Mouse (Mus musculus) MEL (cell line): ENCODE results near the gene Fbxo24. TPM values are rescaled to one million over a fixed set of nuclear protein-coding genes. Genes with fewer than 3 reads are reported as not detected.

Source experiments
- DNase-seq: peaks from one replicate; pipeline ENCODE4 v3.0.0; 2011; ENCODE audit warnings: low read depth, low spot score
- H3K27ac ChIP-seq: 2 replicates; pipeline ENCODE4 v1.5.1; 2012; ENCODE audit warnings: low read depth, mild to moderate bottlenecking, control low read depth, low read length, moderate library complexity; ENCODE audit not compliant: control insufficient read depth
- H3K27me3 ChIP-seq, 2 experiments: fragments of 150-350 bp in 1 of 2; sonication (generic) in 1 of 2; 2 replicates each; pipeline ENCODE4 v1.6.1; 2012; ENCODE audit warnings: low read length in 2 of 2, mild to moderate bottlenecking in 2 of 2, improper control_type of control experiment in 1 of 2, moderate library complexity in 1 of 2; ENCODE audit not compliant: insufficient read depth in 2 of 2, control insufficient read depth in 1 of 2
- H3K36me3 ChIP-seq, 2 experiments: 2 replicates each; pipeline ENCODE4 v1.6.1; 2012 to 2014; ENCODE audit warnings: low read length in 2 of 2, improper control_type of control experiment in 1 of 2, inconsistent platforms in 1 of 2, mild to moderate bottlenecking in 1 of 2; ENCODE audit not compliant: insufficient read depth in 2 of 2, control insufficient read depth in 1 of 2
- H3K4me1 ChIP-seq, 2 experiments: fragments of 150-350 bp in 1 of 2; sonication (generic) in 1 of 2; 2 replicates each; pipeline ENCODE4 v1.6.1; 2012; ENCODE audit warnings: low read length in 2 of 2, improper control_type of control experiment in 1 of 2, mild to moderate bottlenecking in 1 of 2; ENCODE audit not compliant: insufficient read depth in 2 of 2, control insufficient read depth in 1 of 2
- H3K4me3 ChIP-seq, 2 experiments: fragments of 150-350 bp in 1 of 2; sonication (generic) in 1 of 2; 2 replicates each; pipeline ENCODE4 v1.5.1; 2012; ENCODE audit warnings: low read depth in 2 of 2, low read length in 2 of 2, mild to moderate bottlenecking in 2 of 2, moderate library complexity in 2 of 2, control low read depth in 1 of 2, improper control_type of control experiment in 1 of 2; ENCODE audit not compliant: control insufficient read depth in 1 of 2, insufficient read depth in 1 of 2
- H3K79me2 ChIP-seq: 2 replicates; pipeline ENCODE4 v1.6.1; 2012; ENCODE audit warnings: mild to moderate bottlenecking, low read length, moderate library complexity; ENCODE audit not compliant: control insufficient read depth, poor library complexity, insufficient read depth
- H3K9ac ChIP-seq: 2 replicates; pipeline ENCODE4 v1.6.1; 2012; ENCODE audit warnings: low read depth, mild to moderate bottlenecking, control low read depth, low read length, moderate library complexity; ENCODE audit not compliant: control insufficient read depth, poor library complexity, severe bottlenecking
- H3K9me3 ChIP-seq: fragments of 150-350 bp; sonication (generic); replicated peaks from 2 replicates; pipeline ENCODE4 v1.6.1; 2012; ENCODE audit warnings: mild to moderate bottlenecking, low read length, improper control_type of control experiment, moderate library complexity; ENCODE audit not compliant: insufficient read depth
- CHD1 ChIP-seq: IDR thresholded peaks from 2 replicates; pipeline ENCODE4 v1.6.1; 2012; ENCODE audit warnings: low read depth, mild to moderate bottlenecking, inconsistent platforms, low read length, improper control_type of control experiment
- CHD2 ChIP-seq: IDR thresholded peaks from 2 replicates; pipeline ENCODE4 v1.6.1; 2011; ENCODE audit warnings: low read length, improper control_type of control experiment
- ELF1 ChIP-seq: IDR thresholded peaks from 2 replicates; pipeline ENCODE4 v1.6.1; 2014; ENCODE audit warnings: low read depth, mild to moderate bottlenecking, inconsistent platforms, low read length, improper control_type of control experiment, moderate library complexity
- EP300 ChIP-seq, 2 experiments: IDR thresholded peaks; 2 replicates each; pipeline ENCODE4 v1.6.1; 2011; ENCODE audit warnings: improper control_type of control experiment in 2 of 2, low read length in 2 of 2, low read depth in 1 of 2, mild to moderate bottlenecking in 1 of 2
- ETS1 ChIP-seq: IDR thresholded peaks from 2 replicates; pipeline ENCODE4 v1.6.1; 2012; ENCODE audit warnings: low read depth, mild to moderate bottlenecking, inconsistent platforms, low read length, improper control_type of control experiment, moderate library complexity
- GATA1 ChIP-seq: IDR thresholded peaks from 2 replicates; pipeline ENCODE4 v1.6.1; 2011; ENCODE audit warnings: low read depth, low read length, improper control_type of control experiment
- MAFK ChIP-seq: IDR thresholded peaks from 2 replicates; pipeline ENCODE4 v1.6.1; 2011; ENCODE audit warnings: low read depth, mild to moderate bottlenecking, low read length, improper control_type of control experiment, borderline replicate concordance
- MAX ChIP-seq: IDR thresholded peaks from 2 replicates; pipeline ENCODE4 v1.6.1; 2011; ENCODE audit warnings: low read length, improper control_type of control experiment
- MXI1 ChIP-seq: IDR thresholded peaks from 2 replicates; pipeline ENCODE4 v1.6.1; 2011; ENCODE audit warnings: mild to moderate bottlenecking, low read depth, low read length, improper control_type of control experiment
- NRF1 ChIP-seq: IDR thresholded peaks from 2 replicates; pipeline ENCODE4 v1.6.1; 2014; ENCODE audit warnings: low read depth, mild to moderate bottlenecking, inconsistent platforms, low read length, improper control_type of control experiment, moderate library complexity; ENCODE audit not compliant: poor library complexity, insufficient read depth, severe bottlenecking
- POLR2AphosphoS5 ChIP-seq: IDR thresholded peaks from 2 replicates; pipeline ENCODE4 v1.6.1; 2012; ENCODE audit warnings: low read depth, borderline replicate concordance, mild to moderate bottlenecking, inconsistent platforms, low read length, moderate library complexity, mixed read lengths
- RAD21 ChIP-seq: IDR thresholded peaks from 2 replicates; pipeline ENCODE4 v1.6.1; 2011; ENCODE audit warnings: mild to moderate bottlenecking, low read depth, low read length, improper control_type of control experiment
- RCOR1 ChIP-seq: IDR thresholded peaks from 2 replicates; pipeline ENCODE4 v1.6.1; 2012; ENCODE audit warnings: low read depth, mild to moderate bottlenecking, inconsistent platforms, low read length, improper control_type of control experiment
- TBP ChIP-seq: IDR thresholded peaks from 2 replicates; pipeline ENCODE4 v1.8.0; 2011; ENCODE audit warnings: low read depth, low read length, improper control_type of control experiment
- UBTF ChIP-seq: IDR thresholded peaks from 2 replicates; pipeline ENCODE4 v1.6.1; 2012; ENCODE audit warnings: low read depth, mild to moderate bottlenecking, inconsistent platforms, low read length, improper control_type of control experiment, moderate library complexity, borderline replicate concordance; ENCODE audit not compliant: insufficient read depth
- ZC3H11A ChIP-seq: IDR thresholded peaks from 2 replicates; pipeline ENCODE4 v1.6.1; 2012; ENCODE audit warnings: low read depth, mild to moderate bottlenecking, inconsistent platforms, low read length, improper control_type of control experiment
- ZKSCAN1 ChIP-seq: IDR thresholded peaks from 2 replicates; pipeline ENCODE4 v1.6.1; 2012; ENCODE audit warnings: low read depth, mild to moderate bottlenecking, inconsistent platforms, low read length, improper control_type of control experiment, moderate library complexity
- ZMIZ1 ChIP-seq: IDR thresholded peaks from 2 replicates; pipeline ENCODE4 v1.6.1; 2012; ENCODE audit warnings: low read depth, mild to moderate bottlenecking, inconsistent platforms, low read length, improper control_type of control experiment, moderate library complexity
- ZNF384 ChIP-seq: IDR thresholded peaks from 2 replicates; pipeline ENCODE4 v1.6.1; 2012; ENCODE audit warnings: low read depth, mild to moderate bottlenecking, inconsistent platforms, low read length, improper control_type of control experiment
- polyA plus RNA-seq, 2 experiments: library from polyadenylated mRNA; stranded (reverse) in 1 of 2; unstranded in 1 of 2; fragments of >175 nt in 1 of 2; fragments of >200 nt in 1 of 2; gene quantifications; 2 replicates each; pipeline versions ENCODE4 v1.2.1 to v1.2.4; 2012; ENCODE audit warnings: low replicate concordance in 2 of 2, low read depth in 1 of 2; ENCODE audit not compliant: insufficient read length in 2 of 2, insufficient read depth in 1 of 2, missing spikeins in 1 of 2
- total RNA-seq: library from RNA; depleted of rRNA; stranded (reverse); fragments of 300-350 nt; gene quantifications from 2 replicates; pipeline ENCODE4 v1.2.3, GENCODE M21; 2012

Fbxo24 gene
- total and polyA plus RNA-seq, 3 experiments: 0.42 to 0.46 TPM; not detected in 1

- Histone ChIP-seq H3K4me1 (peaks cover 6 to 42% of the 10 kb centered on the region in 2 experiments), H3K27me3 (no peaks in the 10 kb centered on the region), H3K4me3 (peak overlapping the region; percentile 57 to 90), H3K36me3 (peaks cover 0 to 36% of the 10 kb centered on the region in 2 experiments; a peak in 2 of 4 replicates), H3K27ac (peak overlapping the region; percentile 71), H3K79me2 (peaks cover 28% of the 10 kb centered on the region), H3K9me3 (no peaks in the 10 kb centered on the region), H3K9ac (peak overlapping the region; percentile 83)
- peak; percentile 58 for DNase-seq
- TF ChIP-seq CHD1 (no peak), ZMIZ1 (no peak), TBP (no peak), RCOR1 (peak; percentile 18; the same call in 1 of the 2 replicates), NRF1 (no peak), MAX (peak; percentile 28; the same call in 1 of the 2 replicates), MXI1 (peak; percentile 43; the same call in 1 of the 2 replicates), UBTF (no peak), GATA1 (no peak), POLR2AphosphoS5 (no peak), CHD2 (no peak), ZC3H11A (no peak), ZKSCAN1 (no peak), EP300 (IDR thresholded peaks at IDR 0.05; ENCODE audit: low read depth in 1 of 2, low read length in 2 of 2) (no peak), MAFK (no peak)
These were observed 811 bp downstream of the Fbxo24 start for GRCm38 (mm10) chr5:137627991-137628390.

- Histone ChIP-seq H3K4me1 (peaks cover 2 to 16% of the 10 kb centered on the region in 2 experiments), H3K4me3 (peak overlapping the region in 1 of 2 experiments; percentile 12; a peak in 1 of 4 replicates), H3K27me3 (no peaks in the 10 kb centered on the region), H3K9ac (peak overlapping the region; percentile 66), H3K27ac (peak overlapping the region; percentile 75), H3K79me2 (peaks cover under 1% of the 10 kb centered on the region; the same call in 1 of the 2 replicates), H3K9me3 (no peaks in the 10 kb centered on the region), H3K36me3 (peaks cover 0 to 21% of the 10 kb centered on the region in 2 experiments; a peak in 2 of 4 replicates)
- peak; percentile 59 for DNase-seq
- TF ChIP-seq EP300 (IDR thresholded peaks at IDR 0.05; ENCODE audit: low read depth in 1 of 2, low read length in 2 of 2) (peak; percentile 22 to 24; a peak in 2 of 4 replicates), ETS1 (0 out of 2 replicates have a peak, but pooled peaks have one; percentile 13), ZKSCAN1 (no peak), ELF1 (peak; percentile 57; the same call in 1 of the 2 replicates), GATA1 (peak; percentile 35; the same call in 1 of the 2 replicates), ZNF384 (peak; percentile 66), RAD21 (no peak)
These were observed 4.8 kb downstream of the Fbxo24 start for GRCm38 (mm10) chr5:137623937-137624530.
